Mouse (Mus musculus) forebrain, embryonic 14.5 days (tissue): ENCODE measurements around the gene Dhrs9. TPM values are rescaled to one million over a fixed set of nuclear protein-coding genes. Genes with fewer than 3 reads are reported as not detected.

Experiments used
- ATAC-seq: fragments of 200-750 bp; cut with Nextera tagmentation; 2 replicates; pipeline ENCODE4 v1.8.0; 2017; ENCODE audit warnings: mild to moderate bottlenecking, moderate library complexity
- DNase-seq: peaks from one replicate; pipeline ENCODE4 v3.0.0-alpha.2; 2015; ENCODE audit warnings: low spot score
- H3K27ac ChIP-seq: fragments of 300-500 bp; sonication (generic); 2 replicates; pipeline ENCODE4 v1.5.1; 2014; ENCODE audit warnings: low read depth, mild to moderate bottlenecking, control low read depth, low read length, moderate library complexity
- H3K27me3 ChIP-seq: fragments of 300-500 bp; sonication (generic); replicated peaks from 2 replicates; pipeline ENCODE4 v1.6.1; 2014; ENCODE audit warnings: low read length, control low read depth, mixed read lengths; ENCODE audit not compliant: control insufficient read depth, insufficient read depth
- H3K36me3 ChIP-seq: fragments of 300-500 bp; sonication (generic); 2 replicates; pipeline ENCODE4 v1.6.1; 2014; ENCODE audit warnings: low read length, control low read depth; ENCODE audit not compliant: control insufficient read depth, insufficient read depth
- H3K4me1 ChIP-seq: fragments of 300-500 bp; sonication (generic); 2 replicates; pipeline ENCODE4 v1.6.1; 2014; ENCODE audit warnings: antibody characterized with exemption, low read length, control low read depth; ENCODE audit not compliant: control insufficient read depth, insufficient read depth
- H3K4me2 ChIP-seq: fragments of 300-500 bp; sonication (generic); 2 replicates; pipeline ENCODE4 v1.6.1; 2014; ENCODE audit warnings: mild to moderate bottlenecking, control low read depth, low read length
- H3K4me3 ChIP-seq: fragments of 300-500 bp; sonication (generic); 2 replicates; pipeline ENCODE4 v1.5.1; 2014; ENCODE audit warnings: low read depth, low read length, control low read depth
- H3K9ac ChIP-seq: fragments of 300-500 bp; sonication (generic); 2 replicates; pipeline ENCODE4 v1.6.1; 2014; ENCODE audit warnings: mild to moderate bottlenecking, low read length, control low read depth, moderate library complexity
- H3K9me3 ChIP-seq: fragments of 300-500 bp; sonication (generic); replicated peaks from 2 replicates; pipeline ENCODE4 v1.6.1; 2016; ENCODE audit warnings: low read length, control low read depth, mixed read lengths; ENCODE audit not compliant: control insufficient read depth
- WGBS: fragments of 180-500 bp; shearing (Covaris S2); extraction: QIAGEN DNeasy Blood & Tissue Kit; methylation state at CpG from one replicate; pipeline ENCODE4 v1.1.7; 2014; 5-methylcytosine and 5-hydroxymethylcytosine counted together
- polyA plus RNA-seq: library from polyadenylated mRNA; unstranded; fragments of >200 nt; fragmentation: Nextera tagmentation; extraction: Ambion mirVana; gene quantifications from 2 replicates; pipeline ENCODE4 v1.2.1, GENCODE M21; 2014

Dhrs9 gene
- polyA plus RNA-seq, 1 experiment from 2014 or later = not detected

DNA sequence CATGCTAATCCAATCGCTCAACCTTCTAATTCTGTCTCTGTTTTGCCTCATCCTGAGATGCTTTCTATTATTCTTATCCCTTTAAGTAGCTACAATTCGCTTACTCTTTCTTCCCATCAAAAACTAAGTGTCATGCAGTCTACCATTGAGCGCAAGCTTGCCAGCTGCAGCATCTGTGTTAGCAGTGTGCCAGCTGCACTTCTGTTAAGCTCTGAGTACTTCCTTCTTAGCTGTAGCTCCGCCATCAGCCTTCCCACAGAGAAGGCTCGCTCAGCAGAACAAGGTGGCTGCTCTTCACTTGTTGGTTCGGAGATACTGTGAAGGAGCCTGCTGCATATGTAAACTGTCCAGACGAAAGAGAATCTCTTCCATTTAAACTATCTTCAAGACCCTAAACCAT lies 22.1 kb downstream of the Dhrs9 start:
- ATAC-seq = no peak
- no peak overlapping the region for H3K4me3 ChIP-seq
- no peak overlapping the region for H3K9ac ChIP-seq
- no peaks in the 10 kb centered on the region for H3K36me3 ChIP-seq
- H3K4me1 ChIP-seq = no peaks in the 10 kb centered on the region
- no peaks in the 10 kb centered on the region for H3K27me3 ChIP-seq
- 80% methylated on average over 7 of the region's 7 CpGs for whole genome bisulfite sequencing
- peak; percentile 30 for DNase-seq
- H3K9me3 ChIP-seq = no peaks in the 10 kb centered on the region
- H3K4me2 ChIP-seq = no peak overlapping the region
- H3K27ac ChIP-seq = no peak overlapping the region

DNA sequence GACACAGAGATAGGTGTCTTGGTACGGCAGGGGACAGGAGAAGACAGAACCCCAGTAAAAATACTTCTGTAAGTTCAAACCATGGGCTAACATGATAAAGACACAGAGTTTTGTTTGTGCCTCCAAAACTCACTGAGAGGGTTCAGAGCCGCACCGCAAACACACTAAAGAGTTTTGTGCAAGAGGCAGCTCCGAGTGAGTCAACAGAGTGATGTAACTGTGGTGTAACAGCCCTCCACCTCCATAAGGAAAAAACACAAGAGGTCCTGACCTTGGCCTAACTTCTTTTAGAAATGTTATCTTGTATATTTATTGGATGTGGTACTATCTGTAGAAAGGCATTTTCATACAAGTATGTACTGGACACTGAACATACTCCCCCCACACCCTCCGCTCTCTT lies 25.4 kb downstream of the Dhrs9 start:
- Histone ChIP-seq H3K4me3 (no peak overlapping the region), H3K27ac (no peak overlapping the region), H3K4me2 (no peak overlapping the region), H3K9ac (no peak overlapping the region), H3K9me3 (no peaks in the 10 kb centered on the region), H3K4me1 (no peaks in the 10 kb centered on the region), H3K36me3 (no peaks in the 10 kb centered on the region), H3K27me3 (no peaks in the 10 kb centered on the region)
- DNase-seq (no peak), ATAC-seq (no peak)
- 95% methylated on average over 5 of the region's 5 CpGs for WGBS

DNA sequence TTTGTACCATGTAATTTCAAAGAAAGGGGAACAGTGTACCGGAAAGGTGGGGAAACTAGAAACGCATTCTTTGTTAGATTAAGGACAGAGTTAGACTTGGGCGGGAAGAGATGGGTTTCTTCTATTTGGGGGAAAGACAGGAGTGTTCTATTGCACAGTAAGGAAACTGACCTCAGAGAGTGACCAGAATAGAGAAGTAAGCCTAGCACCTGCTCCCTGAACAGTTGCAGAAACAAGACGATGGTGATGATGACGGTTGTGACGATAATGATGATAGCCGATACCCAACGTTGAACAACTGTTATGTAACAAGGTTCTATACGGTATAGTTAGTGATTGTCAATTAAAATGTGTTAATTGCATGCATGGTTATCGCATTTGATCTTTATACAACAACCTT lies 34.3 kb downstream of the Dhrs9 start:
- ATAC-seq (no peak), DNase-seq (no peak)
- H3K4me2 ChIP-seq = no peak overlapping the region
- 0 out of 2 replicates have a peak, but pooled peaks cover 5% of the 10 kb centered on the region for H3K27me3 ChIP-seq
- 91% methylated on average over 10 of the region's 10 CpGs for WGBS
- no peak overlapping the region for H3K9ac ChIP-seq
- no peak overlapping the region for H3K4me3 ChIP-seq
- no peaks in the 10 kb centered on the region for H3K9me3 ChIP-seq
- peaks cover 17% of the 10 kb centered on the region for H3K4me1 ChIP-seq
- no peaks in the 10 kb centered on the region for H3K36me3 ChIP-seq
- no peak overlapping the region for H3K27ac ChIP-seq

GRCm38 (mm10) chr2:69415070-69415469 lies 34.8 kb downstream of the Dhrs9 start:
- WGBS = 92% methylated on average over 6 of the region's 6 CpGs
- H3K9me3 ChIP-seq = no peaks in the 10 kb centered on the region
- no peaks in the 10 kb centered on the region for H3K36me3 ChIP-seq
- H3K4me2 ChIP-seq = no peak overlapping the region
- H3K27ac ChIP-seq = no peak overlapping the region
- H3K4me3 ChIP-seq = no peak overlapping the region
- DNase-seq (no peak), ATAC-seq (no peak)
- peaks cover 17% of the 10 kb centered on the region for H3K4me1 ChIP-seq
- H3K27me3 ChIP-seq = 0 out of 2 replicates have a peak, but pooled peaks cover 5% of the 10 kb centered on the region
- no peak overlapping the region for H3K9ac ChIP-seq

- Histone ChIP-seq H3K4me1 (peaks cover 17% of the 10 kb centered on the region), H3K9me3 (no peaks in the 10 kb centered on the region), H3K4me2 (peak overlapping the region; percentile 36), H3K9ac (peak overlapping the region; percentile 41; the same call in 1 of the 2 replicates), H3K36me3 (no peaks in the 10 kb centered on the region), H3K27ac (peak overlapping the region; percentile 65), H3K4me3 (no peak overlapping the region), H3K27me3 (0 out of 2 replicates have a peak, but pooled peaks cover 5% of the 10 kb centered on the region)
- WGBS = 1% methylated on average over 11 of the region's 11 CpGs
- DNase-seq (peak; percentile 78), ATAC-seq (peak; percentile 90)
Measured at GRCm38 (mm10) chr2:69418294-69418881, 38.1 kb downstream of the Dhrs9 start.

DNA sequence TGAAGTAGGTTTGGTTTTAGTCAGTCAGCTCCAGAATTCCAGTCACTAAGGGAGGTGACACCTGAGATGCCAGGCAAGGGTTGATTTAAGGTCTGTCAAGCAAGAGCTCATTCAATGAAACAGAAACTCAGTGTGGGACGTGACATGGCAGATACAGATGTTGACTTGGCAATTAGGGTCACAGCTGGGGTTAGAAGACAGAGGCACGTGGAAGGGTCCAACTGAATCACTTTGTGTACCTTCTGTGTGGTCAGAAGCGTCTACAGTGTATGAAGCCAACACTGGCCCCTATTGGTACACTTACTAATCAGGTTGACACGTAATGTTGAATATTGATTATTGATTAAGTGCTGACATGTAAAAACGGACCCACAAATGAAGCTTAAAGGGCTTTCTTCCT lies 44.6 kb downstream of the Dhrs9 start:
- ATAC-seq (no peak), DNase-seq (no peak)
- no peaks in the 10 kb centered on the region for H3K36me3 ChIP-seq
- no peak overlapping the region for H3K4me3 ChIP-seq
- H3K9me3 ChIP-seq = no peaks in the 10 kb centered on the region
- no peaks in the 10 kb centered on the region for H3K4me1 ChIP-seq
- H3K4me2 ChIP-seq = no peak overlapping the region
- no peak overlapping the region for H3K27ac ChIP-seq
- no peak overlapping the region for H3K9ac ChIP-seq
- H3K27me3 ChIP-seq = no peaks in the 10 kb centered on the region
- WGBS = 71% methylated on average over 5 of the region's 5 CpGs

DNA sequence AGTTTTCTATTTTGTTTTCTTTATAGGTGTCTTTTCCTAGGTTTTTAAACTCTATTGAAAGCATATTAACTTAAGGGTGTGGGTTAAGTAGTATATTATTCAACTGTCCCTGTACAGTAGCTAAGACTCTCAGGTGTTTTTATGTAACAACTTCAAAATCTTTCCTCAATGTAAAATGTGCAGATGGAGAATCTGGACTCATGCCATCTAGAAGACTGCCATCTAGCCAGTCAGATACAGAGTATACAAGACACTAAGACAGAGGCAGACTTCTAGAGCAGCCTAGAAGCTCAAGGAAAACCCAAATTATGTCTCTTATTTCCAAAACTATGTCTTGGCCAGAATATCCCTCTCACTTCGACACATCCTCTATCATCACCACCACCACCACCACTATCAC lies 45.8 kb downstream of the Dhrs9 start:
- DNase-seq (peak; percentile 24), ATAC-seq (no peak)
- Histone ChIP-seq H3K9me3 (no peaks in the 10 kb centered on the region), H3K36me3 (no peaks in the 10 kb centered on the region), H3K4me2 (no peak overlapping the region), H3K4me3 (no peak overlapping the region), H3K9ac (no peak overlapping the region), H3K4me1 (no peaks in the 10 kb centered on the region), H3K27me3 (no peaks in the 10 kb centered on the region), H3K27ac (no peak overlapping the region)
- WGBS = 96% methylated on average over 1 of the region's 1 CpGs

GRCm38 (mm10) chr2:69427141-69427540 lies 46.9 kb downstream of the Dhrs9 start:
- Histone ChIP-seq H3K27ac (no peak overlapping the region), H3K27me3 (no peaks in the 10 kb centered on the region), H3K4me3 (no peak overlapping the region), H3K4me2 (no peak overlapping the region), H3K9ac (no peak overlapping the region), H3K4me1 (no peaks in the 10 kb centered on the region), H3K36me3 (no peaks in the 10 kb centered on the region), H3K9me3 (no peaks in the 10 kb centered on the region)
- ATAC-seq (no peak), DNase-seq (no peak)
- 87% methylated on average over 10 of the region's 10 CpGs for WGBS

DNA sequence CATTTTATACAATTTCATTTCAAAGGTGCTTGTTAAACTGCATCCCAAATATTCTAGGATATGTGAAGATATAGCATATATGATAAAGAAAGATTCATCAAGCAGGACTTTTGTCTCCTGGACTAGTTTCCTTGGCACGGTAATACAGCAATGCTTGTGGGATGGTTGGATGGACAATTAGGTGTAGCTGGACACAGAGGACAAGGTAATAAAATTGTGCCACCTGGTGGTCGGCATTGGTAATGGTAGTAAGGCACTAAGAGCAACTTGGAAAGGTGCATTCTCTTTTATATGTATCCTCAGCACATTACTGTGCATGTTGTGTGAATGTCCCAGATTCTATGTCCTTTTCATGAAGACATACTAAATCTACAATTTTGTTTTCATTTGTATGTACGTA lies 47.9 kb downstream of the Dhrs9 start:
- Histone ChIP-seq H3K4me2 (no peak overlapping the region), H3K4me1 (no peaks in the 10 kb centered on the region), H3K36me3 (no peaks in the 10 kb centered on the region), H3K9ac (no peak overlapping the region), H3K27me3 (no peaks in the 10 kb centered on the region), H3K9me3 (no peaks in the 10 kb centered on the region), H3K4me3 (no peak overlapping the region), H3K27ac (no peak overlapping the region)
- ATAC-seq = peak; percentile 83
- WGBS = 35% methylated on average over 3 of the region's 3 CpGs
- peak; percentile 81 for DNase-seq
